In genomic region chr2:24049344-24049990, GRCm38 (mm10) we compare ENCODE assay signal across 8 mouse cellular contexts. TPM values are rescaled to one million over a fixed set of nuclear protein-coding genes. Genes with fewer than 3 reads are reported as not detected.
DNase-seq lines count a peak whose midpoint lies in the region; ATAC-seq and TF ChIP-seq lines count a peak whose summit lies in the region.

TSS of gene Hnmt (minus strand) at chr2:24049394.

- peak; percentile 10 for DNase-seq in kidney, adult 2 months
- DNase-seq in kidney, postnatal 25 days: no peak
- DNase-seq in embryonic facial prominence, embryonic 11.5 days (ENCODE audit: low spot score): no peak
- DNase-seq in hindbrain, embryonic 11.5 days (ENCODE audit: low spot score): peak; percentile 8
- DNase-seq in cerebellum, adult 9-11 months: no peak
- DNase-seq in testis, postnatal 10 days (ENCODE audit: low spot score): no peak

- peak within 1 kb of the TSS; percentile 44 for H3K4me2 ChIP-seq in embryonic facial prominence, embryonic 11.5 days (ENCODE audit: low read depth, low read length)
- H3K4me2 ChIP-seq in hindbrain, embryonic 11.5 days (replicated peaks; ENCODE audit: low read depth, low read length): peak within 1 kb of the TSS; percentile 38
- peak within 1 kb of the TSS; percentile 56 for H3K4me2 ChIP-seq in limb, embryonic 12.5 days
- peak within 1 kb of the TSS; percentile 58 for H3K4me2 ChIP-seq in neural tube, embryonic 12.5 days (replicated peaks)

- peak within 1 kb of the TSS; percentile 42 for H3K4me3 ChIP-seq in kidney, adult 2 months (ENCODE audit: insufficient read depth, low read depth, low read length)
- no peak within 1 kb of the TSS; the same call in 1 of the 2 replicates for H3K4me3 ChIP-seq in embryonic facial prominence, embryonic 11.5 days (ENCODE audit: low read depth, low read length)
- H3K4me3 ChIP-seq in hindbrain, embryonic 11.5 days (ENCODE audit: low read depth, low read length): peak within 1 kb of the TSS; percentile 23
- peak within 1 kb of the TSS; percentile 34 for H3K4me3 ChIP-seq in limb, embryonic 12.5 days (replicated peaks)
- H3K4me3 ChIP-seq in neural tube, embryonic 12.5 days: peak within 1 kb of the TSS; percentile 22

- H3K9ac ChIP-seq in embryonic facial prominence, embryonic 11.5 days (replicated peaks; ENCODE audit: low read length): peak within 1 kb of the TSS; percentile 32
- no peak within 1 kb of the TSS for H3K9ac ChIP-seq in hindbrain, embryonic 11.5 days (ENCODE audit: low read depth, low read length)
- H3K9ac ChIP-seq in limb, embryonic 12.5 days (replicated peaks): no peak within 1 kb of the TSS
- H3K9ac ChIP-seq in neural tube, embryonic 12.5 days: no peak within 1 kb of the TSS

- no peak for ATAC-seq in embryonic facial prominence, embryonic 11.5 days (replicated peaks; ENCODE audit: insufficient number of reproducible peaks, low FRiP score, low TSS enrichment, low read depth)
- no peak for ATAC-seq in hindbrain, embryonic 11.5 days (ENCODE audit: low FRiP score)
- ATAC-seq in limb, embryonic 12.5 days (ENCODE audit: insufficient number of reproducible peaks, insufficient read depth, low FRiP score, low TSS enrichment, low read depth): no peak
- ATAC-seq in neural tube, embryonic 12.5 days (ENCODE audit: low FRiP score, low read depth): no peak

- no peaks in the 10 kb centered on the region for H3K27me3 ChIP-seq in kidney, adult 2 months (replicated peaks; ENCODE audit: control insufficient read depth, insufficient read depth, low read length)
- H3K27me3 ChIP-seq in embryonic facial prominence, embryonic 11.5 days (ENCODE audit: control insufficient read depth, insufficient read depth, low read length): no peaks in the 10 kb centered on the region
- H3K27me3 ChIP-seq in hindbrain, embryonic 11.5 days (ENCODE audit: control insufficient read depth, insufficient read depth, low read length): no peaks in the 10 kb centered on the region
- H3K27me3 ChIP-seq in limb, embryonic 12.5 days: no peaks in the 10 kb centered on the region
- H3K27me3 ChIP-seq in neural tube, embryonic 12.5 days (replicated peaks): no peaks in the 10 kb centered on the region

- H3K9me3 ChIP-seq in embryonic facial prominence, embryonic 11.5 days (replicated peaks; ENCODE audit: control insufficient read depth, low read length): no peaks in the 10 kb centered on the region
- no peaks in the 10 kb centered on the region for H3K9me3 ChIP-seq in hindbrain, embryonic 11.5 days (ENCODE audit: control insufficient read depth, low read length)
- no peaks in the 10 kb centered on the region for H3K9me3 ChIP-seq in limb, embryonic 12.5 days
- no peaks in the 10 kb centered on the region for H3K9me3 ChIP-seq in neural tube, embryonic 12.5 days

- TF ChIP-seq CTCF in kidney, adult 2 months (conservative IDR thresholded peaks at IDR 0.05; ENCODE audit: insufficient read depth, insufficient read length, low read depth, low read length): no peak

- WGBS in kidney, adult 2 months: 29% methylated on average over 7 of the region's 7 CpGs
- 52% methylated on average over 7 of the region's 7 CpGs for WGBS in embryonic facial prominence, embryonic 11.5 days
- 56% methylated on average over 7 of the region's 7 CpGs for WGBS in hindbrain, embryonic 11.5 days
- 49% methylated on average over 7 of the region's 7 CpGs for WGBS in limb, embryonic 12.5 days
- WGBS in neural tube, embryonic 12.5 days: 56% methylated on average over 7 of the region's 7 CpGs

- peak within 1 kb of the TSS; percentile 66 for H3K27ac ChIP-seq in kidney, adult 2 months (ENCODE audit: insufficient read depth, low read depth, low read length)
- H3K27ac ChIP-seq in embryonic facial prominence, embryonic 11.5 days (replicated peaks; ENCODE audit: low read depth, low read length): no peak within 1 kb of the TSS
- H3K27ac ChIP-seq in hindbrain, embryonic 11.5 days (ENCODE audit: low read depth, low read length): no peak within 1 kb of the TSS
- H3K27ac ChIP-seq in limb, embryonic 12.5 days: no peak within 1 kb of the TSS
- no peak within 1 kb of the TSS for H3K27ac ChIP-seq in neural tube, embryonic 12.5 days

- no peaks in the 10 kb centered on the region for H3K36me3 ChIP-seq in kidney, adult 2 months (ENCODE audit: control insufficient read depth, insufficient read depth, low read length)
- no peaks in the 10 kb centered on the region for H3K36me3 ChIP-seq in embryonic facial prominence, embryonic 11.5 days (replicated peaks; ENCODE audit: control insufficient read depth, insufficient read depth, low read depth, low read length)
- no peaks in the 10 kb centered on the region for H3K36me3 ChIP-seq in hindbrain, embryonic 11.5 days (ENCODE audit: control insufficient read depth, insufficient read depth, low read length)
- no peaks in the 10 kb centered on the region for H3K36me3 ChIP-seq in limb, embryonic 12.5 days
- no peaks in the 10 kb centered on the region for H3K36me3 ChIP-seq in neural tube, embryonic 12.5 days

- no peaks in the 10 kb centered on the region; the same call in 1 of the 2 replicates for H3K4me1 ChIP-seq in kidney, adult 2 months (ENCODE audit: control insufficient read depth, insufficient read depth, low read length)
- H3K4me1 ChIP-seq in embryonic facial prominence, embryonic 11.5 days (ENCODE audit: control insufficient read depth, insufficient read depth, low read length): no peaks in the 10 kb centered on the region
- H3K4me1 ChIP-seq in hindbrain, embryonic 11.5 days (replicated peaks; ENCODE audit: control insufficient read depth, insufficient read depth, low read length): no peaks in the 10 kb centered on the region
- H3K4me1 ChIP-seq in limb, embryonic 12.5 days (replicated peaks): peaks cover 4% of the 10 kb centered on the region; the same call in 1 of the 2 replicates
- H3K4me1 ChIP-seq in neural tube, embryonic 12.5 days: peaks cover 5% of the 10 kb centered on the region

- TF ChIP-seq POLR2A in kidney, adult 2 months (IDR thresholded peaks at IDR 0.05; ENCODE audit: low read depth, low read length): no peak

RNA-seq across cellular contexts. Expression of gene Hnmt, which starts in this region (rescaled TPM):
- 3.2 and 5.6 TPM in 2 replicates for polyA plus RNA-seq in kidney, adult 2 months (2012; rRNA removed)
- 2.1 and 2.3 TPM in 2 replicates for polyA plus RNA-seq in embryonic facial prominence, embryonic 11.5 days (2014; fragmentation: Nextera tagmentation; extraction: Ambion mirVana)
- 1.0 and 1.6 TPM in 2 replicates for polyA plus RNA-seq in hindbrain, embryonic 11.5 days (2014; fragmentation: Nextera tagmentation; extraction: Ambion mirVana)
- polyA plus RNA-seq in limb, embryonic 12.5 days (2016; fragmentation: Nextera tagmentation; extraction: Ambion mirVana): 0.69 and 0.79 TPM in 2 replicates
- polyA plus RNA-seq in neural tube, embryonic 12.5 days (2016; fragmentation: Nextera tagmentation; extraction: Ambion mirVana): 0.93 and 1.1 TPM in 2 replicates

Comparison
In these comparisons a context has a peak if more than half of its experiments do, and no peak if none do; other contexts are left out.
1. DNase-seq: peak in kidney, adult 2 months (single experiment) and hindbrain, embryonic 11.5 days (single experiment); none in kidney, postnatal 25 days (0 of 2), embryonic facial prominence, embryonic 11.5 days (single experiment), cerebellum, adult 9-11 months (single experiment) and testis, postnatal 10 days (single experiment).
2. Peak in every context shown above with its lines, with median percentiles within 50 percentile points of each other: H3K4me2 ChIP-seq.